Mouse (Mus musculus): ENCODE results near the gene Scg3. TPM values are rescaled to one million over a fixed set of nuclear protein-coding genes. Genes with fewer than 3 reads are reported as not detected.

Gene Scg3
- total RNA-seq, 2 experiments from 2014 or later: 0.64 TPM; not detected in 1

Other genes starting within 250 kb of the Scg3 start
- 10 to 100 TPM; 11.3 to 15.0 TPM for gene Leo1, start 242.5 kb downstream of the Scg3 start, total RNA-seq (2021)
- gene Tmod3, start 124.4 kb downstream of the Scg3 start, total RNA-seq (2021): 10 to 100 TPM; 65.4 to 68.9 TPM
- 1 to 10 TPM; 3.8 to 4.8 TPM for gene Tmod2, start 72.7 kb downstream of the Scg3 start, total RNA-seq (2021)
- gene Lysmd2, start 58.3 kb downstream of the Scg3 start, total RNA-seq (2021): 1 to 10 TPM; 7.6 to 10.0 TPM
- gene Bmp5, start 91.3 kb upstream of the Scg3 start, total RNA-seq (2021): under 1 TPM; 0.67 to 0.79 TPM